Mouse (Mus musculus): ENCODE data around the gene Sorl1.

- TF ChIP-seq GATA1 (IDR thresholded peaks at IDR 0.05; ENCODE audit: low read length) (no peak), TAL1 (IDR thresholded peaks at IDR 0.05; ENCODE audit: low read length) (no peak)
These were observed 141.3 kb downstream of the Sorl1 start for GRCm38 (mm10) chr9:41982760-41983159.
